Mouse (Mus musculus) adrenal gland, postnatal 36 days (tissue): ENCODE measurements at regions not wholly inside any gene's neighbourhood (a gene's known extent, or its start where the extent isn't known, plus 50 kb on each side); places are given as distances from the start of the nearest gene placed in this dataset. TPM values are rescaled to one million over a fixed set of nuclear protein-coding genes. Genes with fewer than 3 reads are reported as not detected.
A peak's percentile ranks its signal among the peaks of the same experiment; 100 is the strongest.

Experiments
- DNase-seq, 2 experiments: peaks; one replicate each; pipeline ENCODE4 v3.0.0; 2021; ENCODE audit warnings: mixed read lengths in 1 of 2
- microRNA-seq: library from miRNA; unstranded; fragments of <30 nt; microRNA quantifications from one replicate; pipeline ENCODE4 v1.2.0, GENCODE M21; 2021

DNA sequence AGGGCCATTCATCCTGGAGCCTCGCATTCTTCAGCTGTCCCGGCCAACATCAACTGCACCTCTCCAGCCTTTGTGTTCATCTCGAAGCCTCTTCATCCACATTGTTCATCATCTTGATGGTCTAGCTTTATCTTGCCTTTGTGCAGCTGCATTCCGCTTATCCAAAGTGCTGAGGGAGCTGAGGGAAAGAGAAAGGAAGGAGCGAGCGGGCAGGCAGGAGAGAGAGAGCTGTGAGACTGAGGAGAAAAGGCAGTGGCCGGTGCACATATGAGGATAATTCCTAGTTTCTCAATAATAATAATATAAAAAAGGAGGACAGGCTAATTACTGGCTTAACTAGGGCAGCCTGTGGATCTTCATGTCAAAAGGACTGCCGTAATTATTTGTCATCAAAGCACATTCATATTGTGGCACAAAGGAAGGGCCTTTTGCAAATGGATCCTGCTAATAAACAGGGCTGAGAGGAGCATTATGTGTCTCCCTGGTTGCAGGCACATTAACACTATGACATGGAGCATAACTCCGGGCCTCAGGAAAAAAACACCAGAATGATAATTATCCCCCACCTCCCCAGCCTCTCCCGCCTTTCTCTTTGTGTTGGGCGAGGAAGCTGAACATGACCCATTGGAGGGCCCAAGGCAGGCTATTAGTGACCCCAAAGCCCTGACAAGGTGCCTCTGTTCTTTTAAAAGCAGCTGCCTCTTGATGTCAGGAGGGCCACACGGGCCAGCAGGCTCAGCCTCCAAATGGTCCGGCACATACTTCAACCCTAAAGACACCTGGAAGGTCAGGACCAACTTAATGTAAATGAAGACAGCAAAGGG lies 751.9 kb downstream of the Bcl11a start:
- DNase-seq, result no peak

DNA sequence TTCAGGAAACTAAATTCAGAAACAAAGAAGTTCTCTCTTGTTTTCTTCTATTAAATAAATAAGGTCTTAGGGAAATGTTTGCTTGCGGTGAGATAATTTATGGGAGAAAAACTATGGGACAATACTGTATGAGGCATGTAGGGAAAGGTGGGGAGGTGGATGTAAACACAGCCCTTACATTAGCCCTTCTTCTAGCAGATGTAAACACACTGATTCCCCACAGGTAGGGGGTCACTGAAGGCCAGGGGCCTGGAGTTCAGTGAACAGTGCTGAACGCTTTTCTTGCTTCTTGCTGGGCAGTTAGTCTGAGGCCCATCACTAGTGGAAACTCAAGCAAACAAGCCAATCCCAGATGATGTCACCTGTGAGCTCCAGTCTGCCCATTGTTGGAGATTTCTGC lies 752.6 kb downstream of the Bcl11a start:
- DNase-seq, result no peak

GRCm38 (mm10) chr11:24843839-24844738 lies 766.2 kb downstream of the Bcl11a start:
- no peak for DNase-seq

- DNase-seq, result peak in 1 of 2 experiments; percentile 17
Measured at GRCm38 (mm10) chr11:24856991-24857390, 779.1 kb downstream of the Bcl11a start.

GRCm38 (mm10) chr11:24864637-24865036 lies 786.8 kb downstream of the Bcl11a start:
- no peak for DNase-seq

DNA sequence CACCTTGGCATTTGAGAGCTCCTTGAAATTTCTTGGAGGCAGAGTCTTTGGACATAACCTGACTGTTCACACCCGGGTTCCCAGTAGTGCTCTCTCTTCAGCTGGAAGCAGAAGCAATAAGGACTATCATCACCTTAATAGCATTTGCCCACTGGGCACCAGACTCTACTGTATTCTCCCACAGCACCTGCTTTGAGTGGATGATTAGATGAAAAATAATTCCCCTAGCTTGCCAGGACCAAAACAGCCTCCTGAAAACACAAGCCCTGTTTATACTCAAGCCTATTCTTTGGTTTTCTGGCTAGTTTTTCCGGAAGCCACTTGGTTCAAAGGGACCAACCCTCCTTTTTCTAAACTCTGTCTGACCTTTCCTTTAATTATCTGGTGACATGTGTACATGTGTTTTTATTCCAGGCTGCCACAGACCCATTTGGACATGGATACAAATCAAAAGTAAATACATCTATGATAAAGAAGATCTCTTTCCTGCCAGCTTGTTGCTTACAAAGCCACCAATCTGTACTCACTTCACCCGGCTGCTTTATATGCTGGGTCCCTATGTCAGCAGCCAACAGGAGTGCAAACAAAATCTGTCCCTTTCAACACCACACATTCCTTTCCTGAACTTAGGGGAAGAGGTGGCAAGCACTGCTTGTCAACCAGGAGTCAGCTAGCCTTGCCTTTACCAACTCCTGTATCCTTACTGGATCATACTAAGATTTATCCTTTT lies 787.4 kb downstream of the Bcl11a start:
- DNase-seq, result no peak

Small RNA genes lying in the stretch of these regions (microRNA-seq; reads per million reads assigned to microRNA genes)
- not detected for gene Gm25507
